Mouse (Mus musculus) frontal cortex, adult (tissue): ENCODE measurements at regions not wholly inside any gene's neighbourhood (a gene's known extent, or its start where the extent isn't known, plus 50 kb on each side); places are given as distances from the start of the nearest gene placed in this dataset.
A peak's percentile ranks its signal among the peaks of the same experiment; 100 is the strongest.

Experiments
- ATAC-seq: cut with Nextera tagmentation; 2 replicates; pipeline ENCODE4 v1.9.2; 2017; ENCODE audit warnings: mild to moderate bottlenecking, moderate library complexity, mixed read lengths; ENCODE audit not compliant: low TSS enrichment

DNA sequence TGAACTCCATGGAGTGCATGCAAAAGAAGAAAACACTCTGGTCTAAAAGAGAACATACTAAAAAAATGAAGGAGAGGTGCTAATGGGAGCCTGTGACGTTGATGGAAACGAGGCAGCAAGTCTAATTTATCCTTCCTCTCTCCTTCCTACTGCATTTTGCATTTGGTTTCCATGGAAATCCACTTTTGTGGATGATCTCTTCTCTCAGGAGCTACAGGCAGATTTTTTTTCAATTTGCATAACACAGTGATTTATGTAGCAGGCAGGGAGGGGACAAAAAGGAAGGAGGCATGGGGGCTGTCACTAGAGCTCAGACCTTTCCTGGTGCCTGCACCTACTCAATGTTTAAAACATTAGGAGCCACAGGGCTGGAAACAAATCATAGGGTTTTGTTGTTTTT, 167.7 kb upstream of the Atp10a start:
- peak; percentile 77 for ATAC-seq
